9 mouse cellular contexts compared by ENCODE assay signal in the genomic region with DNA sequence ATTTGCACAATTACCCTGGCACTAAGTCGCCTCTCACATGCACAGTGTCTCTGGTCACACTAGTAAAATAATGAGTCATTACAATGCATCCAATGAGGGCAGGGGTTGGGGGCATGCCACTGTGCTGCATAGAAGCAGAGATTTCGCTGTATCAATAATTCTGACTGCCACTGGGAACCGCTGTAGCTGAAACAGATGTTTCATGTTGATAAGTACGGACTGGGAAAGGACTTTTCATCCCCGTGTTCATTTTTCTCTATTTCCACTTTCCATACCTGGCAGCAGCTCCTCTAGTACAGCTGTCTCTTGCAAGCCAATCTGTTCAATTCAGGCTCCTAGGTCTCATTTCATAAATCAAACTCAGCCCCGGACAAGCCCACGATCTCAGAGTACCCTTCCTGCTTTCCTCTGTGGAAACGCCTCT.
DNase-seq lines count a peak whose midpoint lies in the region; ATAC-seq and TF ChIP-seq lines count a peak whose summit lies in the region.
"Had no signal": no experiment of that assay in that cellular context is flagged by ENCODE, and none has a peak within 500 bp of the region (broad histone marks: within the 10 kb centered on the region; RNA-seq: fewer than 3 reads in every experiment).

No protein-coding gene starts in this region.

- TF ChIP-seq POLR2A in cortical plate, adult 2 months (IDR thresholded peaks at IDR 0.05; ENCODE audit: extremely low read depth, insufficient read depth, low read length), result no peak

- H3K4me1 ChIP-seq in cortical plate, adult 2 months (ENCODE audit: control insufficient read depth, insufficient read depth, low read length), result no peaks in the 10 kb centered on the region
- H3K4me1 ChIP-seq in limb, embryonic 15.5 days, result 0 out of 2 replicates have a peak, but pooled peaks cover 9% of the 10 kb centered on the region
- no peaks in the 10 kb centered on the region for H3K4me1 ChIP-seq in liver, embryonic 11.5 days (replicated peaks; ENCODE audit: control insufficient read depth, insufficient read depth, low read length)

- ATAC-seq in limb, embryonic 15.5 days (ENCODE audit: insufficient number of reproducible peaks, low FRiP score, low TSS enrichment, low read depth), result no peak
- ATAC-seq in liver, embryonic 11.5 days (replicated peaks; ENCODE audit: low FRiP score), result no peak
- ATAC-seq: lung, postnatal 0 days had no signal

- no peak overlapping the region for H3K9ac ChIP-seq in limb, embryonic 15.5 days
- H3K9ac ChIP-seq in liver, embryonic 11.5 days (ENCODE audit: low read depth, low read length), result no peak overlapping the region

- no peaks in the 10 kb centered on the region for H3K36me3 ChIP-seq in limb, embryonic 15.5 days
- H3K36me3 ChIP-seq in liver, embryonic 11.5 days (ENCODE audit: control insufficient read depth, insufficient read depth, low read length), result no peaks in the 10 kb centered on the region

- TF ChIP-seq CTCF in cortical plate, adult 2 months (IDR thresholded peaks at IDR 0.05; ENCODE audit: extremely low read depth, insufficient read depth, low read length), result no peak

- H3K27me3 ChIP-seq in limb, embryonic 15.5 days, result no peaks in the 10 kb centered on the region
- no peaks in the 10 kb centered on the region for H3K27me3 ChIP-seq in liver, embryonic 11.5 days (replicated peaks; ENCODE audit: control insufficient read depth, insufficient read depth, low read length)

- peak overlapping the region; percentile 21; the same call in 1 of the 2 replicates for H3K4me3 ChIP-seq in cortical plate, adult 2 months (ENCODE audit: insufficient read depth, low read length)
- H3K4me3 ChIP-seq in limb, embryonic 15.5 days, result no peak overlapping the region
- H3K4me3 ChIP-seq in liver, embryonic 11.5 days (ENCODE audit: low read depth, low read length), result no peak overlapping the region

- no peak overlapping the region for H3K27ac ChIP-seq in cortical plate, adult 2 months (ENCODE audit: insufficient read depth, low read length)
- no peak overlapping the region for H3K27ac ChIP-seq in limb, embryonic 15.5 days
- H3K27ac ChIP-seq in liver, embryonic 11.5 days (ENCODE audit: low read depth, low read length), result no peak overlapping the region

- 28% methylated on average over 8 of the region's 8 CpGs for WGBS in limb, embryonic 15.5 days
- 56% methylated on average over 8 of the region's 8 CpGs for WGBS in liver, embryonic 11.5 days

- H3K9me3 ChIP-seq in limb, embryonic 15.5 days, result no peaks in the 10 kb centered on the region
- no peaks in the 10 kb centered on the region for H3K9me3 ChIP-seq in liver, embryonic 11.5 days (ENCODE audit: control insufficient read depth, low read length)

- H3K4me2 ChIP-seq in limb, embryonic 15.5 days, result 0 out of 2 replicates have a peak overlapping the region, but pooled peaks have one; percentile 22
- no peak overlapping the region for H3K4me2 ChIP-seq in liver, embryonic 11.5 days

- DNase-seq in cerebellum, postnatal 10 days, result peak; percentile 39 to 41
- DNase-seq in cerebellum, adult 18-20 months, result no peak
- DNase-seq in layer of hippocampus, adult 9-11 months, result peak; percentile 18
- no peak for DNase-seq in layer of hippocampus, postnatal 25 days (ENCODE audit: extremely low spot score in 1 of 2, low spot score in 1 of 2)
- no peak for DNase-seq in adrenal gland, adult (ENCODE audit: inconsistent age in 2 of 2, low spot score in 1 of 2)
- no peak for DNase-seq in liver, embryonic 11.5 days (ENCODE audit: low spot score)

Comparison
In these comparisons a context has a peak if more than half of its experiments do, and no peak if none do; other contexts are left out.
1. DNase-seq: peak in cerebellum, postnatal 10 days (2 of 2) and layer of hippocampus, adult 9-11 months (single experiment); none in cerebellum, adult 18-20 months (0 of 2), layer of hippocampus, postnatal 25 days (0 of 2), adrenal gland, adult (0 of 2) and liver, embryonic 11.5 days (single experiment).